ENCODE assay signal across 8 mouse cellular contexts in the genomic region with DNA sequence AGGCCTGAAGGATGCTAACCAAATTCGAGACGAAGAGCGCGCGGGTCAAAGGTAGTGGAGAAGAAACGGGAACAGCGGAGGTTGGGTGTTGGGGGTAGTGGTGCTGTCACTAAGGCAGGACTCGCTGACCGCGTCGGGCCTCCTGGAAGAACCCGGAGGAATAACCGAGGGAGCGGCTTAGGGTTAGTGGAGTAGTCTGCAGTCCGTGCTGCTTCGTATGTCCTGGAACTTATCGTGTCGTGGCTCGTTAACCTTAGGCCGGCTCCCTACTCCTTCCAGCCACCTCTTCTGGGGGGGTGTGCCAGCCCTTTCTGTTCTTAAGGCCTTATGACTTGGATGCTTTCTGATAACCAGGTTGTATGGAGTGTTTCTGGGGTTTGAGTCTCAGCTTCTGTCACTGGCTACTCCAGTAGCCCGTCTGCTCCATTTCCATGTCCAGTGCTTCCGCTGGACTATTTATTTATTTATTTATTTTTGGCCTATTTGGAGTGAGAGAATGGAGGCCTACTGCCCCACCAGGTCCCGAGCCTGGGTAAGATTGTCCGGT. TPM values are rescaled to one million over a fixed set of nuclear protein-coding genes. Genes with fewer than 3 reads are reported as not detected.
DNase-seq lines count a peak whose midpoint lies in the region; ATAC-seq and TF ChIP-seq lines count a peak whose summit lies in the region.

No protein-coding gene starts in this region.

- peak overlapping the region; percentile 94 for H3K4me3 ChIP-seq in kidney, embryonic 15.5 days (replicated peaks)
- H3K4me3 ChIP-seq in hindbrain, postnatal 0 days (ENCODE audit: low read length) = peak overlapping the region; percentile 81
- peak overlapping the region; percentile 77 for H3K4me3 ChIP-seq in midbrain, embryonic 16.5 days (ENCODE audit: low read depth, low read length)

- H3K9ac ChIP-seq in kidney, embryonic 15.5 days = peak overlapping the region; percentile 85
- H3K9ac ChIP-seq in hindbrain, postnatal 0 days (replicated peaks; ENCODE audit: low read length) = peak overlapping the region; percentile 91
- peak overlapping the region; percentile 88 for H3K9ac ChIP-seq in midbrain, embryonic 16.5 days (ENCODE audit: low read depth, low read length)

- H3K9me3 ChIP-seq in kidney, embryonic 15.5 days (replicated peaks) = no peaks in the 10 kb centered on the region
- H3K9me3 ChIP-seq in hindbrain, postnatal 0 days (ENCODE audit: low read length) = no peaks in the 10 kb centered on the region
- no peaks in the 10 kb centered on the region for H3K9me3 ChIP-seq in midbrain, embryonic 16.5 days (replicated peaks; ENCODE audit: control insufficient read depth, low read length, poor library complexity, severe bottlenecking)

- WGBS in kidney, embryonic 15.5 days = 1% methylated on average over 24 of the region's 24 CpGs
- 2% methylated on average over 24 of the region's 24 CpGs for WGBS in hindbrain, postnatal 0 days
- WGBS in midbrain, embryonic 16.5 days = 2% methylated on average over 24 of the region's 24 CpGs

- no peak for TF ChIP-seq CTCF in hindbrain, postnatal 0 days (IDR thresholded peaks at IDR 0.05; ENCODE audit: low read depth)

- H3K27me3 ChIP-seq in kidney, embryonic 15.5 days = no peaks in the 10 kb centered on the region
- no peaks in the 10 kb centered on the region for H3K27me3 ChIP-seq in hindbrain, postnatal 0 days (ENCODE audit: insufficient read depth, low read length)
- H3K27me3 ChIP-seq in midbrain, embryonic 16.5 days (ENCODE audit: control insufficient read depth, insufficient read depth, low read depth, low read length) = no peaks in the 10 kb centered on the region

- peak; percentile 73 for ATAC-seq in kidney, embryonic 15.5 days (replicated peaks; ENCODE audit: low FRiP score)
- ATAC-seq in hindbrain, postnatal 0 days = peak; percentile 70; the same call in 1 of the 2 replicates
- peak; percentile 77 for ATAC-seq in midbrain, embryonic 16.5 days

- no peak for DNase-seq in kidney, postnatal 10 days
- DNase-seq in c-Kit-positive CD71-positive TER-119-negative erythroid progenitor cells, embryonic 14.5 days (ENCODE audit: low read depth) = peak; percentile 35
- DNase-seq in hindbrain, postnatal 0 days (ENCODE audit: low spot score) = no peak
- DNase-seq in ovary, postnatal 14 days (ENCODE audit: low spot score) = no peak
- DNase-seq in left cerebral cortex, adult 9 months (ENCODE audit: low spot score in 2 of 2) = no peak
- no peak for DNase-seq in yolk sac, embryonic 10.5 days (ENCODE audit: low spot score)

- H3K4me1 ChIP-seq in kidney, embryonic 15.5 days = peaks cover 15% of the 10 kb centered on the region
- peaks cover 16% of the 10 kb centered on the region; the same call in 1 of the 2 replicates for H3K4me1 ChIP-seq in hindbrain, postnatal 0 days (ENCODE audit: insufficient read depth, low read length)
- peaks cover 17% of the 10 kb centered on the region for H3K4me1 ChIP-seq in midbrain, embryonic 16.5 days (ENCODE audit: control insufficient read depth, insufficient read depth, low read length)

- peak overlapping the region; percentile 59 for H3K4me2 ChIP-seq in kidney, embryonic 15.5 days
- H3K4me2 ChIP-seq in hindbrain, postnatal 0 days (ENCODE audit: low read depth, low read length) = peak overlapping the region; percentile 74
- peak overlapping the region; percentile 84 for H3K4me2 ChIP-seq in midbrain, embryonic 16.5 days (ENCODE audit: low read length)

- H3K27ac ChIP-seq in kidney, embryonic 15.5 days = peak overlapping the region; percentile 89
- H3K27ac ChIP-seq in hindbrain, postnatal 0 days = peak overlapping the region; percentile 93
- peak overlapping the region; percentile 86 for H3K27ac ChIP-seq in midbrain, embryonic 16.5 days (ENCODE audit: low read length)

- H3K36me3 ChIP-seq in kidney, embryonic 15.5 days = peaks cover 24% of the 10 kb centered on the region
- H3K36me3 ChIP-seq in hindbrain, postnatal 0 days (ENCODE audit: insufficient read depth, low read length) = peaks cover 15% of the 10 kb centered on the region; the same call in 1 of the 2 replicates
- peaks cover 9% of the 10 kb centered on the region; the same call in 1 of the 2 replicates for H3K36me3 ChIP-seq in midbrain, embryonic 16.5 days (ENCODE audit: control insufficient read depth, insufficient read depth, low read length)

RNA-seq across cellular contexts. Expression of a gene that starts 0.4 kb away (rescaled TPM):
- 130 and 137 TPM in 2 replicates for polyA plus RNA-seq in kidney, embryonic 15.5 days (2015; fragmentation: Nextera tagmentation; extraction: Ambion mirVana)
- 77.5 and 86.9 TPM in 2 replicates for total RNA-seq in hindbrain, postnatal 0 days (2014; rRNA removed)
- 95.0 and 101 TPM in 2 replicates for polyA plus RNA-seq in hindbrain, postnatal 0 days (2015; fragmentation: Nextera tagmentation; extraction: Ambion mirVana)
- 105 and 107 TPM in 2 replicates for polyA plus RNA-seq in midbrain, embryonic 16.5 days (2015; fragmentation: Nextera tagmentation; extraction: Ambion mirVana)

RNA-seq across cellular contexts. Expression of a gene that starts 0.6 kb away (rescaled TPM):
- polyA plus RNA-seq in kidney, embryonic 15.5 days (2015; fragmentation: Nextera tagmentation; extraction: Ambion mirVana) = 221 and 237 TPM in 2 replicates
- 189 and 191 TPM in 2 replicates for total RNA-seq in hindbrain, postnatal 0 days (2014; rRNA removed)
- 136 and 142 TPM in 2 replicates for polyA plus RNA-seq in hindbrain, postnatal 0 days (2015; fragmentation: Nextera tagmentation; extraction: Ambion mirVana)
- 209 and 222 TPM in 2 replicates for polyA plus RNA-seq in midbrain, embryonic 16.5 days (2015; fragmentation: Nextera tagmentation; extraction: Ambion mirVana)

RNA-seq across cellular contexts. Expression of a gene that starts 25.6 kb away (rescaled TPM):
- polyA plus RNA-seq in kidney, embryonic 15.5 days (2015; fragmentation: Nextera tagmentation; extraction: Ambion mirVana) = not detected in 2 replicates
- 13.3 and 17.3 TPM in 2 replicates for total RNA-seq in hindbrain, postnatal 0 days (2014; rRNA removed)
- 2.3 and 2.4 TPM in 2 replicates for polyA plus RNA-seq in hindbrain, postnatal 0 days (2015; fragmentation: Nextera tagmentation; extraction: Ambion mirVana)
- 0.45 and 1.2 TPM in 2 replicates for polyA plus RNA-seq in midbrain, embryonic 16.5 days (2015; fragmentation: Nextera tagmentation; extraction: Ambion mirVana)

RNA-seq across cellular contexts. Expression of a gene that starts 43.6 kb away (rescaled TPM):
- polyA plus RNA-seq in kidney, embryonic 15.5 days (2015; fragmentation: Nextera tagmentation; extraction: Ambion mirVana) = 149 and 154 TPM in 2 replicates
- 185 and 203 TPM in 2 replicates for total RNA-seq in hindbrain, postnatal 0 days (2014; rRNA removed)
- 140 and 144 TPM in 2 replicates for polyA plus RNA-seq in hindbrain, postnatal 0 days (2015; fragmentation: Nextera tagmentation; extraction: Ambion mirVana)
- 160 and 162 TPM in 2 replicates for polyA plus RNA-seq in midbrain, embryonic 16.5 days (2015; fragmentation: Nextera tagmentation; extraction: Ambion mirVana)

RNA-seq across cellular contexts. Expression of a gene that starts 54.7 kb away (rescaled TPM):
- polyA plus RNA-seq in kidney, embryonic 15.5 days (2015; fragmentation: Nextera tagmentation; extraction: Ambion mirVana) = 17.3 and 17.6 TPM in 2 replicates
- total RNA-seq in hindbrain, postnatal 0 days (2014; rRNA removed) = 86.6 and 117 TPM in 2 replicates
- 33.0 and 36.5 TPM in 2 replicates for polyA plus RNA-seq in hindbrain, postnatal 0 days (2015; fragmentation: Nextera tagmentation; extraction: Ambion mirVana)
- 43.7 and 44.0 TPM in 2 replicates for polyA plus RNA-seq in midbrain, embryonic 16.5 days (2015; fragmentation: Nextera tagmentation; extraction: Ambion mirVana)
